Mouse (Mus musculus) testis, adult 2 months (tissue): ENCODE results near the gene C530008M17Rik. TPM values are rescaled to one million over a fixed set of nuclear protein-coding genes. Genes with fewer than 3 reads are reported as not detected.

Source experiments
- H3K27ac ChIP-seq: fragments of 200-500 bp; 2 replicates; pipeline ENCODE4 v1.5.1; 2012; ENCODE audit warnings: low read depth, low read length; ENCODE audit not compliant: control insufficient read depth, insufficient read depth
- H3K27me3 ChIP-seq: fragments of 200-500 bp; 2 replicates; pipeline ENCODE4 v1.6.1; 2012; ENCODE audit warnings: mild to moderate bottlenecking, low read length, moderate library complexity; ENCODE audit not compliant: control insufficient read depth, insufficient read depth
- H3K36me3 ChIP-seq: fragments of 200-500 bp; 2 replicates; pipeline ENCODE4 v1.6.1; 2012; ENCODE audit warnings: mild to moderate bottlenecking, low read length; ENCODE audit not compliant: control insufficient read depth, insufficient read depth
- H3K4me1 ChIP-seq: fragments of 200-500 bp; 2 replicates; pipeline ENCODE4 v1.6.1; 2012; ENCODE audit warnings: low read length; ENCODE audit not compliant: control insufficient read depth, insufficient read depth
- H3K4me3 ChIP-seq: fragments of 200-500 bp; 2 replicates; pipeline ENCODE4 v1.5.1; 2012; ENCODE audit warnings: low read depth, mild to moderate bottlenecking, low read length, moderate library complexity, mixed read lengths; ENCODE audit not compliant: control insufficient read depth
- CTCF ChIP-seq: fragments of 200-500 bp; IDR thresholded peaks from 2 replicates; pipeline ENCODE4 v1.5.1; 2012; ENCODE audit warnings: low read depth, mild to moderate bottlenecking, inconsistent platforms, low read length, moderate library complexity; ENCODE audit not compliant: control insufficient read depth, insufficient read depth, insufficient replicate concordance
- POLR2A ChIP-seq: fragments of 200-500 bp; IDR thresholded peaks from 2 replicates; pipeline ENCODE4 v1.6.1; 2012; ENCODE audit warnings: low read depth, mild to moderate bottlenecking, inconsistent platforms, low read length, moderate library complexity; ENCODE audit not compliant: control insufficient read depth
- polyA plus RNA-seq: library from polyadenylated mRNA; depleted of rRNA; stranded (reverse); fragments of >200 nt; gene quantifications from 2 replicates; pipeline ENCODE4 v1.2.3, GENCODE M21; 2012; rRNA removed

C530008M17Rik gene
- polyA plus RNA-seq = 187 and 199 TPM in 2 replicates

- no peak within 1 kb of the TSS for H3K27ac ChIP-seq
- H3K36me3 ChIP-seq = no peaks in the 10 kb centered on the region
- peak within 1 kb of the TSS; percentile 60 for H3K4me3 ChIP-seq
- no peaks in the 10 kb centered on the region for H3K27me3 ChIP-seq
- H3K4me1 ChIP-seq = peaks cover 11% of the 10 kb centered on the region
- TF ChIP-seq CTCF = no peak
- no peak for TF ChIP-seq POLR2A
Observed at GRCm38 (mm10) chr5:76656212-76656611, at the start of gene C530008M17Rik. Gene C530008M17Rik (plus strand): TSS chr5:76656512.

- no peaks in the 10 kb centered on the region for H3K4me1 ChIP-seq
- H3K27ac ChIP-seq = no peak overlapping the region
- H3K4me3 ChIP-seq = no peak overlapping the region
- H3K27me3 ChIP-seq = no peaks in the 10 kb centered on the region
- H3K36me3 ChIP-seq = peaks cover 7% of the 10 kb centered on the region
- TF ChIP-seq POLR2A (no peak), CTCF (no peak)
Observed at GRCm38 (mm10) chr5:76609702-76610370, 46.5 kb upstream of the C530008M17Rik start.

GRCm38 (mm10) chr5:76612867-76613499 is 43.3 kb upstream of the C530008M17Rik start:
- Histone ChIP-seq H3K4me1 (no peaks in the 10 kb centered on the region), H3K4me3 (no peak overlapping the region), H3K36me3 (peaks cover 7% of the 10 kb centered on the region), H3K27me3 (no peaks in the 10 kb centered on the region), H3K27ac (no peak overlapping the region)
- no peak for TF ChIP-seq CTCF
- no peak for TF ChIP-seq POLR2A

DNA sequence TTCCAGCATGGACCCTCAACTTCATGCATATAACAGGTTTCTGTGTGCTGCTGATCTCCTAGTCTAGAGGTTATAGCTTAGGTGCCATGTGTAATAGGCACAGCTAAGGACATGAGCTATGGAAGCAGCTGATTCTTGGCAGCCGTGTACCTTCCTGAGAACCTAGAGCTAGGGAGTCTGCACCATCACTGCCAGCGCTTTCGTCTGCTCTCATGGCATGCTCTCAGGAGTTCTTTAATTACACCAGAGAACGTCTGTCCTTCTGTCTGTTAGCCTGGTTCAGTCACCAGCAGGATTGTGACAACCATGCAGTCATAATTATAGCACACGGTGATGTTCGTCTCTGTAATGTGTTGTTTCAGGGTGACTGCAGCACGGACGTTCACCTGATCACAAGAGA is 41.0 kb upstream of the C530008M17Rik start:
- H3K4me1 ChIP-seq = no peaks in the 10 kb centered on the region
- H3K27me3 ChIP-seq = no peaks in the 10 kb centered on the region
- H3K36me3 ChIP-seq = peaks cover 4% of the 10 kb centered on the region
- TF ChIP-seq POLR2A (no peak), CTCF (no peak)
- no peak overlapping the region for H3K27ac ChIP-seq
- H3K4me3 ChIP-seq = no peak overlapping the region

GRCm38 (mm10) chr5:76616196-76616747 is 40.0 kb upstream of the C530008M17Rik start:
- Histone ChIP-seq H3K27me3 (no peaks in the 10 kb centered on the region), H3K36me3 (peaks cover 3% of the 10 kb centered on the region), H3K27ac (no peak overlapping the region), H3K4me3 (no peak overlapping the region), H3K4me1 (no peaks in the 10 kb centered on the region)
- TF ChIP-seq CTCF (no peak), POLR2A (no peak)

GRCm38 (mm10) chr5:76618750-76619149 is 37.6 kb upstream of the C530008M17Rik start:
- no peak for TF ChIP-seq POLR2A
- TF ChIP-seq CTCF = no peak

DNA sequence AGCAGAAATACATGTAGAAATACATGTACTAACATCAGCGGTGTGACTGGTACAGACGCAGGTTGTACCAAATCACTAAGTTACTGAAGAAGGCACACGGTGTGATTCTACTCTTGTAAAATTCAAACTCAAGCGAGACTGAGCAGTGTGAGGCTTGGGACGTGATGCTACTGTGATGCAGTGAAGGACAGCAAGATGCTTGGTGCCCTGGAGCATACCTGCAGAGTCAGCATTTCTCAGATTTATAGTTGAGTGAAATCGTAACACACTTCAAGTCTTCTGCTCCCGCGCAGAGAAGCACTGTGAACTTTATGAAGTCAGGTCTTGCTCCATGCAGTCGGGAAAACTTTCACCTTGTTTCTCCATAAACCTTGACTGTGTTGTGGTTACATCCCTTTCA is 32.6 kb upstream of the C530008M17Rik start:
- peaks cover 2% of the 10 kb centered on the region; the same call in 1 of the 2 replicates for H3K36me3 ChIP-seq
- no peak overlapping the region for H3K27ac ChIP-seq
- H3K27me3 ChIP-seq = no peaks in the 10 kb centered on the region
- TF ChIP-seq POLR2A (no peak), CTCF (no peak)
- no peak overlapping the region for H3K4me3 ChIP-seq
- no peaks in the 10 kb centered on the region for H3K4me1 ChIP-seq

More at GRCm38 (mm10) chr5:76618750-76619149, 37.6 kb upstream of the C530008M17Rik start:
- Histone ChIP-seq H3K27me3 (no peaks in the 10 kb centered on the region), H3K27ac (no peak overlapping the region), H3K4me3 (no peak overlapping the region), H3K4me1 (no peaks in the 10 kb centered on the region), H3K36me3 (peaks cover 2% of the 10 kb centered on the region; the same call in 1 of the 2 replicates)
